Mouse (Mus musculus): Measurements from ENCODE around the gene Nrxn3. TPM values are rescaled to one million over a fixed set of nuclear protein-coding genes. Genes with fewer than 3 reads are reported as not detected.

Nrxn3 gene
- polyA plus RNA-seq, 1 experiment from 2014 or later = 2.7 TPM

DNA sequence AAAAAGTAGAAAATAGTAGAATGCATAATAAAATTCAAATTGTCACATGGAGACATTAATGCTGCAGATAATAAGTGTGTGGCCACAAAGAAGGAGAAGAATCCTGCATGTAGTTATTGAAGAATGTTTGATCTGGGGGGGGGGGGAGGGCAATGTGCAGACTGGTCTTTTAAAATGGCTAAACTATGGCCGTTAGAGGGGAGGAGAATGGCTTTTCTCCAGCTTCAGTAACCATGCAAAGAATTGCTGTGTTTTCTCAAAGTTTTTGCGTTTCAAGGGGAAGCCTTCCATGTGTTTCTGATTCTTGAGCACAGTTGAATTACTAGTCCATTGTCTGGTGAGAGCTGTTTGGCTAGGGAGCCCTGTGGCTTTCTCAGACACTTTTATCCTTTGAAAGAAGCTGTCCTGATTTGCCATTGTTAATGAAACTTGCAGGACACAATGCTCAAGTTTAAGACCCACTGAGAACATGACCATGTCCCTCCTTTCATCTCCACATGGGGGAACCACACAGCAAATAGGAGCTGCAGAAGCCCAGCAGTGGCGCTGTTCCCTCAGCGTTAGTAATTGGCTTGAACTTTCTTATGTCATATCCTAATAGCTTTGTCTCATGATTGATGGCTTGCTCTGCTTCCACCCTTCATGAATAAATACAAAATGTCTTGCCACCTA lies 808.1 kb downstream of the Nrxn3 start:
- 23% methylated on average over 4 of the region's 4 CpGs for WGBS
- no peak overlapping the region for H3K27ac ChIP-seq
- no peaks in the 10 kb centered on the region for H3K4me1 ChIP-seq
- H3K9ac ChIP-seq = no peak overlapping the region
- no peaks in the 10 kb centered on the region for H3K27me3 ChIP-seq
- no peaks in the 10 kb centered on the region for H3K36me3 ChIP-seq
- no peak overlapping the region for H3K4me3 ChIP-seq
- ATAC-seq (ENCODE audit: borderline replicate concordance, extremely low read depth, low FRiP score, low TSS enrichment) = no peak
- H3K4me2 ChIP-seq = no peak overlapping the region
- no peaks in the 10 kb centered on the region for H3K9me3 ChIP-seq

DNA sequence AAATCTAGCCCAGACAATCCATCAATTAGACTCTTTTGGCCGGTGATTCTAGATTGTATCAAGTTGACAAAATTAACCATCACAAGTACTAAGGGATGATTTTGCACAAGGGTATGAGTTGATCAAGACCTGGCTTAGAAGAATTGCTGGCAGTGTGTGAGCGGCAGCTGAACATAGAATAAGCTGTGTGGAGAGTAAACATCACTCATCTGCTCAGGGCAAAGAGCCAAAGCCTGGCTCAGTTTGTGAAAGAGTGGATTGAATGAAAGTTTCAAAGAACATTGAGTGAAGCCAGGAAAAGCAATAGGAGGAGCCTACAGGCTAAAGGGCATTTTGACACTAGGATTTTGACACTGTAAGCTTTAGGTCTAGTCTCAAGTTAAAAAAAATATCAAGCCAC lies 828.6 kb downstream of the Nrxn3 start:
- Histone ChIP-seq H3K27me3 (no peaks in the 10 kb centered on the region), H3K4me2 (no peak overlapping the region), H3K9me3 (no peaks in the 10 kb centered on the region), H3K27ac (no peak overlapping the region), H3K4me1 (no peaks in the 10 kb centered on the region), H3K4me3 (no peak overlapping the region), H3K36me3 (no peaks in the 10 kb centered on the region), H3K9ac (no peak overlapping the region)
- no peak; the same call in 1 of the 2 replicates for ATAC-seq (ENCODE audit: borderline replicate concordance, extremely low read depth, low FRiP score, low TSS enrichment)
- WGBS = 34% methylated on average over 2 of the region's 2 CpGs

DNA sequence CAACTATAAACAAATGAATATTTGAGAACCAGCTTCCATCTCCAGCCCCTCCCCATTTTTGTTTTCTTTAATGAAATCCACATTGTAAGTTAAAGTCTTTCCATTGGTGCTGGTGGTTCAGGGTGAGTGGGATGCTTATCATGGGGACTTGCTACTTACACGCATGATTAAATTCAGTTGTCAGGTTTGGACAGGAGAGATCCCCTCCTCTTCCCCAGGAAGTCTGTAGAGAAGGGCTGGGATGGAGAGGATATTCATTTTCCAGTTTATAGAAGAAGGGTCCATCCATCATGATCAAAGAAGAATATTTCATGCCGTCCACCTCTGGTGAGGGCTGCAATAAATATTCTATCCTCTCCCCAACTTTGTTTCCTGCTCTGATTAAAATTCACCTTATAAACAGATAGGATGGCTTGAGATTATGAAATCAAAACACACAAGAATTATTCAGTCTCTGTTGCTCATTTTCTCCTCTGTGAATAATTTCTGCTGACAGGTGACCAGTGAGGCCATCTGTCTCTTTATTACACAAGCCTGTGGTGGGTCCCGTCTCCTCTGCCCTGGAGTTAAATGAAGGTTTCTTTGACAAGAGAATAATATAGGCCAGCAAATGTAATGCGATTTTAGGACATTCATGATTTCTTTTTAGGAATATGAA lies 830.7 kb downstream of the Nrxn3 start:
- Histone ChIP-seq H3K27me3 (no peaks in the 10 kb centered on the region), H3K4me2 (no peak overlapping the region), H3K4me1 (no peaks in the 10 kb centered on the region), H3K27ac (no peak overlapping the region), H3K4me3 (no peak overlapping the region), H3K9ac (no peak overlapping the region), H3K36me3 (no peaks in the 10 kb centered on the region), H3K9me3 (no peaks in the 10 kb centered on the region)
- ATAC-seq (ENCODE audit: borderline replicate concordance, extremely low read depth, low FRiP score, low TSS enrichment) = no peak
- 63% methylated on average over 4 of the region's 4 CpGs for WGBS

DNA sequence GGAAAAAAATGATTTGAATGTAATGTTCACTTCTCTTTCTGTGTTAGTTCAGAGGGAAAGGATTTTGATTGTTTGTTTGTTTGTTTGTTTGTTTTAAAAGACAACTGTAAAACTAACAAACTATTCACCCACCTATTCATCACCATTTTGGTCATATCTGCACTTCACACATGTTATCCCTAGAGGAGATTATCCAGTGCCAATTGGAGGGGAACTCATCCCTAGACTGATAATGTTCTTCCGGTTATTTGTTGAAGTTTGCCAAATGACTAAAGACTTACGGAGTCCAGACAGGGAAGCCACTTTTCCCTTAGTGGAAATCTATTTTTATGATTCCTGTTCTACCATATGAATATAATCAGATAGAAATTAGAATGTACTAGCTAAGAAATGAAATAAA lies 831.5 kb downstream of the Nrxn3 start:
- Histone ChIP-seq H3K9me3 (no peaks in the 10 kb centered on the region), H3K4me1 (no peaks in the 10 kb centered on the region), H3K4me2 (no peak overlapping the region), H3K27ac (no peak overlapping the region), H3K4me3 (no peak overlapping the region), H3K9ac (no peak overlapping the region), H3K27me3 (no peaks in the 10 kb centered on the region), H3K36me3 (no peaks in the 10 kb centered on the region)
- WGBS = 61% methylated on average over 2 of the region's 2 CpGs
- no peak for ATAC-seq (ENCODE audit: borderline replicate concordance, extremely low read depth, low FRiP score, low TSS enrichment)

DNA sequence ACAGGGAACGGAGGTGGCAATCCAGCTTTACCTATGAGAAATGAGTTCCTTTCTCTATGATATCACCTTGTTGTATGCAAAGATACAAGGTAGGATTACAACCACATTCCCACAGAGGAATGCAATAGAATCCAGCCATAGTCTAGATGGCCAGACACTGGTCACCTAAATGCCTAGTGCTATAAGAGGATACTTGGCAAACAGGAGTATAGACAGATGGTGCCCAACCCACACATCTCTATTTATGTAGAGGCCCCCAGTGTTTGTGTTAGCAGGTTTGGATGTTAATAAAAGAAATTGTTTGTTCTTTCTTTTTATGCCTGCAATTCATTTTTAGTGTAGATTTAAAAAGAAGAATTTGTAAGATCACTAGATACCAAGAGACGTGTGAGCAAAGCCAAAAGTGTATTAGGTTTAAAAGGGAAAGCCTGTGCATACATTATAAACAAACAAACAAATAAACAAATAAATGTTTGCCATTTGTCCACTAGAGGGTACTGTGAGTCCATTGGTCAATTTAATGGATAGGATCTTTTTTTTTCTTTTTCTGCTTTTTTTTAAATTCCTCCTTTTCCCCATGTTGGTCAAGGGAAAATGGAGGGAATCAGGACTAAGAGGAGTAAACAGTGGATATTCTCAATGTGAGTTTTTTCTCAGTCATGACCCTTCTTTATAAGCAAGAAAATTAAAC lies 832.2 kb downstream of the Nrxn3 start:
- Histone ChIP-seq H3K9ac (no peak overlapping the region), H3K4me3 (no peak overlapping the region), H3K4me2 (no peak overlapping the region), H3K36me3 (no peaks in the 10 kb centered on the region), H3K27me3 (no peaks in the 10 kb centered on the region), H3K9me3 (no peaks in the 10 kb centered on the region), H3K4me1 (no peaks in the 10 kb centered on the region), H3K27ac (no peak overlapping the region)
- WGBS = 67% methylated on average over 2 of the region's 2 CpGs
- ATAC-seq (ENCODE audit: borderline replicate concordance, extremely low read depth, low FRiP score, low TSS enrichment) = no peak

DNA sequence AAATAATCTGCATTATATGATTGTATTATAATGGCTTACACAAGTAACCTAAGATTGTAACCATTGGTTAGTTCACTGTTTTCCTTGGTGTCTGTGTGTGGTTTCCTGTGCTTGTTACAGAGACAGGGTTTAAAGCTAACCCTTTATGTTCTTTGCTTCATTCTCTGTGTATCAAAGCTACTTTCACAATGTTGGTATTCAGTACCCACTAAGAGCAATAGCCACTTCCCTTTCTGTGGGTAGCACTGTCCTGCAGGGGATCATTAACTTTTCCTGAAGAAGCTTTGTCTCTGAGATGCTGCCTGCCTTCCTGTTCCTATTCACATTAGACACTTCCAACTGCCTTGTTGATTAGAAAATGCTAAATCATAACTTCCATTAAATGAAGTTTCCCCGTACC lies 836.2 kb downstream of the Nrxn3 start:
- no peaks in the 10 kb centered on the region for H3K27me3 ChIP-seq
- H3K9me3 ChIP-seq = no peaks in the 10 kb centered on the region
- no peak overlapping the region for H3K4me2 ChIP-seq
- no peaks in the 10 kb centered on the region for H3K4me1 ChIP-seq
- ATAC-seq (ENCODE audit: borderline replicate concordance, extremely low read depth, low FRiP score, low TSS enrichment) = no peak
- H3K9ac ChIP-seq = no peak overlapping the region
- 87% methylated on average over 1 of the region's 1 CpGs for WGBS
- no peak overlapping the region for H3K4me3 ChIP-seq
- H3K27ac ChIP-seq = no peak overlapping the region
- no peaks in the 10 kb centered on the region for H3K36me3 ChIP-seq

DNA sequence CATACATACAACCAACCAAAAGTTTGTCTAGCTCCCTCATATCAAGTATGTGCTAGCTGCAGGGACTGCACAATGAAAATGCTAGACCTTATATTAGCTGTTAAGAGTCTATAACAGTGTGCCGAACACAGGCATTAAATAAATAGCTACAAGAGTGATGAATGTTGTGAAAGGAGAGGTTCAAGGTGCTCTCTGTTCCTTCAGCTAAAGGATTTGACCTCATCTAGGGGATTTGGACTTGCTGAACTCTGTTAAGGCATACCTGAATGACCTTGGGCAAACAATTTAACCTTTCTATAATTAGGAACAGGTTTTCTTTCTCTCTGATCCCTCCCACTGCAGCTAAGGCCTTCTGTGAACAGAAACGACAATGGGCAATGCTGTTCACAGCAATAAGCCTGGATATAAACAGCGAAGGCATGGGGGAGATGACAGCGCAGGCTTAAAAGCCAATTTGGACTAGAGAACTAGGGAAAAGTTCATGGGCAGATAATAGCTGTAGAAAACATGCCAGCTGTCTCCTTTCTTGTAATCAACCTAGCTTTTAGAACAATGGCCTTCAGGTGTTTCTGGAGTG lies 839.4 kb downstream of the Nrxn3 start:
- Histone ChIP-seq H3K4me1 (no peaks in the 10 kb centered on the region), H3K27ac (no peak overlapping the region), H3K4me3 (no peak overlapping the region), H3K9me3 (no peaks in the 10 kb centered on the region), H3K36me3 (no peaks in the 10 kb centered on the region), H3K4me2 (no peak overlapping the region), H3K27me3 (no peaks in the 10 kb centered on the region), H3K9ac (no peak overlapping the region)
- 65% methylated on average over 4 of the region's 4 CpGs for WGBS
- ATAC-seq (ENCODE audit: borderline replicate concordance, extremely low read depth, low FRiP score, low TSS enrichment) = no peak

DNA sequence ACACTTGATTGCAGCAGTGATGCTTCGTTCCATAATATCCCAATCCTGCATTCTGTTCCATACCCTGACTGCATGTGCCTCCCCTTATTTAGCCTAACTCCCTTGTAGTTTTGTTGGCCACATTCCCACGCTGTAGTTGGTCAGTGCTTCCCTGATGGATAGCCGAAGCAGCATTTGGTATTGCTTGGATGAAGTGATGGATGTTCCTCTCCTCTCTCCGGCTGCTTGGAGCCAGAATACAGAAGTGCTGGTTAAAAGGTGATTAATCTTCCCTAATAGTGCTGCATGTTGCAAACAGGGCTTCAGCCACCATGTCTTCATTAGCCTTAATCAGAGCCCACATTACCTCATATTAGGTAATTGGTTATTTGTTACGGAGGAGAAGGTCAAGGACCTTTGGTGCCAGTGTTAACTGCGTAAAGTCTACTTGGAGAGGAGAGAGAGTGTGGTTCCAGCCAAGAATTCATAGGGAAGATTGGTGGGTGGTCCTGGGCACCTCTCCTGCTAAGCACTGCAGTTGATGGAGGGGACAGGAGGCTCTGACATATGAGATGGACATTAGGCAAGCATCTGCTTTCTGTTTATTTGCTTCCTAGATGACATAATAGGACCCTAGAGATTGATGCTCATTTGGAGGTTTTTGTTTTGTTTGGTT lies 846.2 kb downstream of the Nrxn3 start:
- Histone ChIP-seq H3K27ac (no peak overlapping the region), H3K9ac (no peak overlapping the region), H3K4me1 (no peaks in the 10 kb centered on the region), H3K36me3 (no peaks in the 10 kb centered on the region), H3K27me3 (no peaks in the 10 kb centered on the region), H3K4me3 (no peak overlapping the region), H3K4me2 (no peak overlapping the region), H3K9me3 (no peaks in the 10 kb centered on the region)
- WGBS = 45% methylated on average over 6 of the region's 6 CpGs
- no peak for ATAC-seq (ENCODE audit: borderline replicate concordance, extremely low read depth, low FRiP score, low TSS enrichment)

DNA sequence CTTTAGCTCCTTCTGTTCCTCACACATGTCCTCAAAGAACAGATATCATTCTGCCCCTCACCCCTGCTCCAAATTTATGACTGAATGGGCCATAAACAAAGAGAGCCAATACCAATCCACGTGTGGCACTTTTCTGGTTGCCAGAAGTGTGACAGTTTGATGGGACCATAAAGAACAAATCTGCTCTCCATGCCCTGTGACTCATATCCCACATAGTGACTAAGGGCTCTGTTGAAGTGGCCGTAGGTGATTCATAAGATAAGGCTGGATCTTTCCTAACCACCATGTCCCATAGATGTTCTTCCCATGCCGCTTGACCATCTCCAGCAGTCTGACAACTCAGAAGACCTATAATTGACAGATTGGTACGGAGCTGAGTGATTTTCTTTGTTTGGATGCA lies 869.8 kb downstream of the Nrxn3 start:
- Histone ChIP-seq H3K27me3 (no peaks in the 10 kb centered on the region), H3K4me2 (no peak overlapping the region), H3K4me3 (no peak overlapping the region), H3K9me3 (no peaks in the 10 kb centered on the region), H3K36me3 (no peaks in the 10 kb centered on the region), H3K4me1 (no peaks in the 10 kb centered on the region), H3K9ac (no peak overlapping the region), H3K27ac (no peak overlapping the region)
- no peak for ATAC-seq (ENCODE audit: borderline replicate concordance, extremely low read depth, low FRiP score, low TSS enrichment)
- 78% methylated on average over 4 of the region's 4 CpGs for WGBS

DNA sequence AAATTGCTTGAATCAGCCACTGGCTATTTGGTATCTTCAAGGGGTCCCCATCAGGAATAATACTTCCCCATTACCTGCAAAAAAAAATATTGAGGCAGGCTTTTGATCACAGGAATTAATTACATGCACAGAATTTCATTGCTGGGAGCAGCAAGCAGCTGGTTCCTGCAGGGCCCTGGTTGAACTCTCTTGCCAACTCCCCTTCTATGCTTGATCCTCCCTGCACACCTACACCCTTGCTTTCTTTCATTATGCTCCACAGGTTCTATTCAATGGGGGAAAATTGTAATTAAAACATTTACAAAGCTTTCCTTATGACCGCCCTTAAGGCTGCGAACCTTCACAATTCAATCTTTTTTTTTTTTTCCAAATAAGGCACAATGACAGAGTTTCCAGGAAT lies 891.0 kb downstream of the Nrxn3 start:
- WGBS = 92% methylated on average over 2 of the region's 2 CpGs
- no peak for ATAC-seq (ENCODE audit: borderline replicate concordance, extremely low read depth, low FRiP score, low TSS enrichment)
- H3K9ac ChIP-seq = no peak overlapping the region
- H3K4me2 ChIP-seq = no peak overlapping the region
- H3K4me1 ChIP-seq = no peaks in the 10 kb centered on the region
- H3K4me3 ChIP-seq = no peak overlapping the region
- no peaks in the 10 kb centered on the region for H3K9me3 ChIP-seq
- no peak overlapping the region for H3K27ac ChIP-seq
- H3K36me3 ChIP-seq = no peaks in the 10 kb centered on the region
- H3K27me3 ChIP-seq = no peaks in the 10 kb centered on the region

DNA sequence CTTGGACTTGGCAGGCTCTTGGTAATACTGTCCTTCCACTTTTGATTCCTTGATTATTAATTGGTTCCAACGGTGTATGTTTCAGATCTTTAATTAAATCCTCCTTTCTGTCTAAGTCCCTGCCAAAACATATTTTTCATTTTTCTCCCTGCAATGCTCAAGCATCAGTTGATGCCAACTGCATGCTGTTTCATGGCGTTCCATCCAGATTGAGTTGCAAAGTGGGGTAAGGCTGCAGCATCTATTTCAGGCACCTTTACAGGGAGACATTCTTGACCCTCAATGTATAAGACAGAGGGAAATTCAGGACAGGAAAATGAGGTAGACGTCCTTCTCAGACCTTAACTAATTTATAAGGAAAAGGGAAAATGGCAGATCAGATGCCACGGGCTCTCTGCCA lies 903.1 kb downstream of the Nrxn3 start:
- Histone ChIP-seq H3K27me3 (no peaks in the 10 kb centered on the region), H3K27ac (no peak overlapping the region), H3K9me3 (no peaks in the 10 kb centered on the region), H3K4me1 (no peaks in the 10 kb centered on the region), H3K4me3 (no peak overlapping the region), H3K9ac (no peak overlapping the region), H3K4me2 (no peak overlapping the region), H3K36me3 (no peaks in the 10 kb centered on the region)
- WGBS = 46% methylated on average over 4 of the region's 4 CpGs
- ATAC-seq (ENCODE audit: borderline replicate concordance, extremely low read depth, low FRiP score, low TSS enrichment) = no peak

DNA sequence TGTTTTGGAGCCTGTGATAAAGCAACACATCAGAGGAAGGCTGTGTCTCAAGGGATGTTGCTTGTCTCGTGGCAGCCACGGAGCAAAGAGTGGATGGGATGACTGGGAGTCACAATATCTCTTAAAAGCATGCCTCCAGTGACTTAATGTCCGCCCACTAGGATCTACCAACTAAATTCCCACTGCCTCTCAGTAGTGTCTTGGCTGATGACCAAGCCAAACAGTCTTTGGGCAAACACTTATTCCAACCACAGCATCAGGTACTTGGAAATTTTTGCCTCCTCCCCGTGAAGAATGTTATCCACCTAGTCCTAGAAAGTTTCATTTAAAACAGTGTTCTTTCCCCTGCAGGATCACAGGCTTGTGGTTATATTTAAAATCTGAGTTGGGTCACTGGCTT lies 917.4 kb downstream of the Nrxn3 start:
- no peak for ATAC-seq (ENCODE audit: borderline replicate concordance, extremely low read depth, low FRiP score, low TSS enrichment)
- 53% methylated on average over 4 of the region's 4 CpGs for WGBS
- Histone ChIP-seq H3K9ac (no peak overlapping the region), H3K4me1 (no peaks in the 10 kb centered on the region), H3K27ac (no peak overlapping the region), H3K9me3 (no peaks in the 10 kb centered on the region), H3K4me2 (no peak overlapping the region), H3K36me3 (no peaks in the 10 kb centered on the region), H3K4me3 (no peak overlapping the region), H3K27me3 (no peaks in the 10 kb centered on the region)

Measured in lung, embryonic 15.5 days (tissue).